Mouse (Mus musculus) frontal cortex, adult (tissue): Measurements from ENCODE around the gene Tmem43.

Source experiments
- ATAC-seq: cut with Nextera tagmentation; 2 replicates; pipeline ENCODE4 v1.9.2; 2017; ENCODE audit warnings: mild to moderate bottlenecking, moderate library complexity, mixed read lengths; ENCODE audit not compliant: low TSS enrichment

Tmem43 gene

GRCm38 (mm10) chr6:91534268-91534667 lies 60.8 kb downstream of the Tmem43 start:
- no peak for ATAC-seq

- no peak for ATAC-seq
These were observed 61.7 kb downstream of the Tmem43 start for GRCm38 (mm10) chr6:91535231-91535630.

DNA sequence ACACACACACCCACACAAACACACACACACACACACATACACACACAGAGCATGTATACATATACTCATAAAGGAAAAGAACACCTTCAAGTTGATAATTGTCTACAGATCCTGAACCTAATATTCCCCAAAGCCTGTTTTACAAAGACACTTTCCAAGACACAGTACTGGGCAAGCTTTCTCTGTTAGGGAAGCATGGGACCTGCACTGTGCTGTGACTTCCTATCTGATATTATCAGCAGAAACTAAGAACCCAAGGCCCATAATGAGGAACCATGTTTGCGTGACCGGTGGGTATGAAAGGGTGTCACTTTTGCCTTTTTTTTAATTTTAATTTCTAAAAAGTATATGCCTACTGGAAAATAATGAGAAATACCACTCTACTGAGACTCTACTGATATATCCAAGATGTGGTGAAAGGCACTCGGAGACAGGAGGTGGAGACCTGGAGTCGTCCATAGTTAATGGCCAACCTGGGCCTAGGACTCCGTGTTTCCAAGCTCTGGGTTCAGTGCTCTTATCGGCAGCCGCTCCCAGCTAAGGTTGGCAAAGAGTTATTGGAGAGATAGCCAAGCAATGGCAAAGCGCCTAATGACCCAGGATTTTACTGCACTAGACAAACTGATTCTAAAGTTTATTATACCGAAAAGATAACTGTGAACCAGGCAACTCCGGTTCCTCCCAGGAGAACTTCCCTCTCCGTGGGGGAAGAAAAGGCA lies 62.7 kb downstream of the Tmem43 start:
- ATAC-seq: no peak
